Mouse (Mus musculus) megakaryocyte, adult 5-6 weeks (primary cell): ENCODE measurements around the gene Megf6. TPM values are rescaled to one million over a fixed set of nuclear protein-coding genes. Genes with fewer than 3 reads are reported as not detected.

Experiments
- ATAC-seq: 2 replicates; pipeline ENCODE4 v1.8.0; 2016; ENCODE audit warnings: mild to moderate bottlenecking, inconsistent platforms; ENCODE audit not compliant: poor library complexity, severe bottlenecking
- total RNA-seq, 2 experiments: library from RNA; stranded (forward) in 1 of 2; stranded (reverse) in 1 of 2; fragments of 153-499, 151-499 nt in 1 of 2; fragments of 221-1000, 200-1000 nt in 1 of 2; gene quantifications; 2 replicates each; pipeline versions ENCODE4 v1.2.3 to v1.2.4; 2015 to 2017

Megf6 gene
- total RNA-seq, 2 experiments from 2014 or later, result 0.04 TPM; not detected in 1

DNA sequence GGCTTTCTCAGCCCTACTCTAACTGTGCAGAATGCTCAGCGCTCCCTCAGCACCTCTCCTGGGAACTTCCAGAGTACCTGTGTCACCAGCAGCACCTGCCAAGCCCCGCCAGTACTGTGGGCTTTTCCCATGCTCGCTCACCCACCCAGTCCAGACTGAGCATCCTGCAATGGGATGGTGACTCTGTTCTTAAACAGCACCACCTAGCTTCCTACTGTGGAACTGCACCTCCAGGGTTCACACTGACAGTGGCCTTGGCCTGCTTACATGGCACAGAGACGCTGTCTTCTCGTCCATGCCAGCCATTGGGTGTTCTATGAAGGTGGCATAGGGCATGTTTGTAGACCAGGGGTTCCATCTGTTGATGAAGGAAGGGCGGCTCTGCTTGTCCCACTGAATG is 11.5 kb upstream of the Megf6 start:
- peak; percentile 59 for ATAC-seq

DNA sequence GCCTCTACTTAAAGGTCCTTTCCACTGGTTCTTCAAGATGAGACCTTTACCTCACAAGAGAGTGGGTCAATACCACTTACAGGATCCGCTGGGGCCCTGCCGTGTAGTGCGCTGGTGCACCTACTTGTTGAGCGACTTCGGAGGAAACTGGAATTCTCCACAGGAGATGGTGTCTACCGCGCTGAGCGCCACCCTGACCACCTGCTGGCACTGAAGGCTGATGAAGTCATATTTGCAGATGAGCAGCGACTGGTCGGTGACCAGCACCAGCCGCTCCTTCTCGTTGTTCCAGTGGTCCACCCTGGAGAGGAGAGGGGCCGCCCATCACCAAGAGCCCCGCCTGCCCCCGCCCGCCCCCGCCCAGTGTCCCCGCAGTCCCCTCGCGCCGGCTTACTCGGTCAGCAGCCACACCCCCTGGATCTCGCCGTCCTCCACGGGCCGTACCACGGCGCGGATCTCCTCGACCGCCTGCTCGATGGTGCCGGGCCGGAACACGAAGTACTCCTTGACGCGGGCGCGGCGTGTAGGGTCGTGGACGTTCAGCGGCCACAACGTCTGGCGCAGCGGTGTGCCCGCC is 10.5 kb upstream of the Megf6 start:
- peak; percentile 1; the same call in 1 of the 2 replicates for ATAC-seq

DNA sequence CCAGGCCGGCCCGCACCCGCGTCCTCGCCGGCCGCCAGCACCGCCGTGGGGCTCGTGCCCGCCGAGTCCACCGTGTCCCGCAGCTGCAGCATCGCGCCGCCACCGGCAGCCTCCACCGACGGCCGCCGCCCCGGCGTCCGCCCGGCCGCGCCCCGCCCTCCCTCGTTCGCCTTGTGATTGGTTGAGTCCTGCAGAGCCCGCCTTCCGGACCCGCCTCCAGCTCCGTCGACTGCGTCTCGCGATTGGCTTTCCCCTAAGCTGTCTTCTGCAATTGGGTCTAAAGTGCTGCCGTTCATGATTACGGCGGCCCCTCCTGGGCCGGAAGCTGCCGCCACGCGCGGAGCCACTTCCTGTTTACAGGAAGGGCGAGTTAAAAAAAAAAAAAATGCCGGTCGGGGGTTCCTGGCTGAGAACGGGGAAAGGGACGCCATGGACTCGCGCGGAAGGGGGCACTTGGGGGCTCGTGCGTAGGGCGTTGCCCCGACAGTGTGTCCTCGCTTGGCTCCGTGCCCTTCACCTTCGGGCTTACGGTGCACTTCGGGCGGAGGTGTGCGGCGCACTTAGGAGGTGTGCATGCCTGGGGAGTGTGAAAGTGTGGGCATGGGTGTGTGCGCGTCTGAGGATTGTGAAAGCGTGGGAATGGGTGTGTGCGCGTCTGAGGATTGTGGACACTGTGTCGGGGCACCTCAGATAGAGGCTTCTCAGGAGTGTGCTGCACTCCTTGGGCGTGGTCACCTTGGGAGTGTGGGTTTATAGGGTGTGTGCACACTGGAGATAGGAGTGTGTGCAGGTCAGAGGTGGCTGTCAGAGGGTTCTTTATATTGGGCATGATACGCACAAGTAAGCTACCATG is 9.8 kb upstream of the Megf6 start, which contains the start of gene Tprgl:
Tprgl (minus strand) TSS at position 129 of the 853 bp plus-strand sequence.
- ATAC-seq, result peak; percentile 87

DNA sequence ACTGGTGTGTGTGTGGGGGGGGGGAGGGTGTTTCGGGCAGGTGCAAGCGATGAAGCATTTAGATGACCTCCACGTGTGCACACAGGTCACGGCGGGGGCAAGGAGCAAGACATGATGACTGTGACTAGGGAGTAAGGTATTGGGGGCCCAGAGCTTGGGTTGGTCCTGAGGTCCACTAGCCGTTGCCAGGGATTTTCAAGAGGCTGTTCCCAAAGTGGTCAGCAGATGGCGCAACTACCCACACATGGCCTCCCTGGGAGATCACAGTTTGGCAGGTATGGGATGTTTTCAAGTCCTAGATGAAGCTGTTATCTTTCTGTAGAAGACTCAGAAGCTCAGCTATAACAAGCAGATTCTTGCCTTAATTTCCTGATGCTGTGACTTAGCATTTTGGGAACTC is 7.2 kb upstream of the Megf6 start:
- 0 out of 2 replicates have a peak, but pooled peaks have one; percentile 19 for ATAC-seq

DNA sequence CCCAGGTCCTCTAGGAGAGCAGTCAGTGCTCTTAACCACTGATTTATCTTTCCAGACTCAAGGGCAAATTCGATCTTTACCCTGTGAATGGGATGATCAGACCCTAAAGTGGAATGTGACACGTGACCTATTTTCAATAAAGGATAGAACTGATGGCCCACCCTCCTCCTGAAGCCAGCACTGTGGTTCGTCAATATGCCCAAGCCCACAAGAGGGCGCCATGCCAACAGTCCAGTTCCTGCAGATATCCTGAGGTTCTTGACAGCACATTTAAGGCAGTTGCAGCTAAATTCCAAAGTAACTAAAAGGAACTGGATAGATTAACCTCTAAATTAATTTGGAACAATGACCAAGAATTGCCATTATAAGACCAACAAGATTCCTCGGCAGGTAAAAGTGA is 3.5 kb upstream of the Megf6 start:
- ATAC-seq, result no peak

DNA sequence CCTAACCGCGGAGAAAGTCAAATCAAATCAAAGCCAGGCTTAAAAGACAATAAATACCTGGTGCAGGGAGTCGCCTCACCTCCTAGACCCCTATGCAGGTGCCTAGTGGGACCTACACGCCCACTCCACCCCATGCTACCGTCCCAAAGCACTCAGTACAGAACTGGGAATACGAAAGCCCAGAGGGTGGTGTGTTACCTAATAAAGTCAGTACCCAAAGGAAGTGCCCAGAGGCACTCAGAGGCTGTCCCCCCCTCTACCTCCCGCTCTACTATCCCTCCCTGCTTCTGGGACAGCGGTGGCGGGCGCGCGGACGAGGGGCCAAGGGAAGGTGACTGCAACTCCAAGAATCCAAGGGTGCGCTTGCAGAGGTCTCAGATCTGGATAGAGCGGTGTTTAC is 509 bp upstream of the Megf6 start:
- ATAC-seq, result 0 out of 2 replicates have a peak, but pooled peaks have one; percentile 8

DNA sequence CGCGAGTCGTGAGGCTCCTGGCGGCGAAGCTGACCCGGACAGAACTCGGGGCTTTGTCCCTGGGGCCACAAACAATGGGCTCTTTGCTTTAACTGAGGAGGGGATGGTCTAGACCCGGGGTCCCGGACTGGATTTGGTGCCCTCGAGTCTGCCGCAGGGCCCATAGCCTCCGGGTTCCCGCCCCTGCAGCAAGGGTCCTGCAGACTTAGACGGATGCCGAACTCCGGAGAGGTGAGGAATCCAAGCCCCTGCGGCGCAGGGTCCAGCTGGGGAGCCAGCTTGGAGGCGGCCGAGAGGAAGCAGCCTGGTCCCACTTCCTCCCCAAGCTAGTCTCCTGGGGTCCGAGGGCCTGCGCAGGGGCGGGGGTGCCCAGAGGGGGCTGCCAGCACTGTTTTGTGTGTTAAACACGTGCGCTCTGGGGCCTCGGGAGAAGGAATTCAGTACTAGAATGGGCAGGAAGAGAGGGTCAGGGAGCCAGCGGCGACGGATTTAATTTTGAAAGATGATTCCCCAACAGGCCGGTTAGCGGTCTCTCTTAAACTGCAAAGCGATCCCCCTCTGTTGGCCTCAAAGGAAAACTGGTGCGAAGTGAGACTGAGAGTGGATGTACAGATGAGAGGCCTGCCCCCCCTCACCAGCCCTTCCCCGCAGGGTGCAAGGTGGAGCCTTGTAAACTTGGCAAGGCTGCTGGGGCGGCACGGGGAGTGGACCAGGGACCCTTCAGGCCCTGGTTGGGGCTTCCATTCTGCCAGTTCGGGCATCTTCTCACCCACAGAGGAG is 811 bp downstream of the Megf6 start:
- no peak for ATAC-seq

DNA sequence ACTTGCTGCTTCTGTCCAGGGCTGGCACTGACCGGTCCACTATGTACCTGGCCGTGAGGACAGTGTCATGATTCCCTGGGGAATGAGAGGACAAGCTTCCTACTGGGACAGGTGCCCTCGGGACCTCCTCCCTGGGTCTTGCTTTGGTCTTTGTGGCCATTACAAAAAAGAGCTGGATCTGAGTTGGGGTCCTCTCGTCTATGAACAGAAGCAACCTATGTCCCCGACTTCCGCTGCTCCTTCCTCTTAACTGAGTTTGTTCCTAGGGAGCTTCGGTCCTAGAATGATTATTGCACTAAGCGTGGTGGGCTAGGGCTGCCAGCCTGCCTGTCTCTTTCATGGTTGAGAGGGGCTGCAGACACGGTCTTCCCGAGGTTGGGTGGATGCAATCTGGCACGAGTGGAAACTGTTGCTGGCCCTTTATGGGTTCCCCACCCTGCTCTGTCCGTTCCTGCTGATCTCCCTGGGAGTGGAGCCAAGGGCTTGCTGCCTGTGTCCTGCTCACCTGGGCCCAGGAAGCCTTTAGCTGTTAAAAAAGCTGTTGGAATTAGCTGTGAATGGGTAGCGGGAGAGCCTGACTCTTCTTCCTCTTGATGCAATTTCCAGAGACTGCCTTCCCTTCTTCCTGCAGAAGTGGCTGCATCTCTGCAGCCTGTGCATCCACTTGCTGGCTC is 1.5 kb downstream of the Megf6 start:
- no peak for ATAC-seq

DNA sequence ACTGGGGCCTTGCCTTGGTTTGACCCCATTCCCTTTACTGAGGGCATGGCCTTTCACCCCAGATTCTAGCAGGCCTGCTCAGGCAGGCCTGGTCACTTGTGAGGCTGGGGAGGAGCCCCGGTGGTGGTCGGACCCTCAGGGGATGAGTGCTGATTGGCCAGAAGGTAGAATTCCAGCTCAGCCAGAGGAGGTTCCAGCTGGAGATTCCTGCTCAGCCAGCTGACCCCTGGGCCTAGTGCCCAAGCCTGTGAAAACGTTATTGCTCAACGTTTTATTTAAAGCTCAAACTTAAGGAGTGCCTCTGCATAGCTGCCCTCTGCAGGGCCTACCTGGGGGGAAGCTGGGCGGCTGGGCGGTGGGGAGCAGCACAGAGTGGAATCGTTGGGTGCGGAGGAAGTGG is 6.7 kb downstream of the Megf6 start:
- no peak for ATAC-seq

DNA sequence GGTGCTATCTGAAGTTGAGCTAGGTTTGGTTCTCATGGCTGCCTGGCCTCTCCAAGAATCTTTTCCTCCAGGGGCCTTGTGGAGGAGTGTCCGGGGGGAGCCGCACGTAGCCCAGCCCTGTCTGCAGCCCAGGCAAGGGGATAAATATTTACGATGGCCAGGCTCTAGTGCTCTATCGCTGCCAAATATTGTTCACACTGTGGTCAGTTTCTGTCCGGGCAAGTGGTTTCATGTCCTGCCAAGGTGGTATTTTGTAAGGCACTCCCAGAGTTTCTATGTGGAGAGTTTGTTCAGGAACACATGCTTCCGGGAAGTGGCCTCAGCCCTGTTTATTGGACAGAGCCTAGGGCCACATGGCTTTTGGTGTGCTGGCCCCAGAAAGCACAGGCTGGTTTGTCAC is 10.5 kb downstream of the Megf6 start:
- no peak for ATAC-seq

DNA sequence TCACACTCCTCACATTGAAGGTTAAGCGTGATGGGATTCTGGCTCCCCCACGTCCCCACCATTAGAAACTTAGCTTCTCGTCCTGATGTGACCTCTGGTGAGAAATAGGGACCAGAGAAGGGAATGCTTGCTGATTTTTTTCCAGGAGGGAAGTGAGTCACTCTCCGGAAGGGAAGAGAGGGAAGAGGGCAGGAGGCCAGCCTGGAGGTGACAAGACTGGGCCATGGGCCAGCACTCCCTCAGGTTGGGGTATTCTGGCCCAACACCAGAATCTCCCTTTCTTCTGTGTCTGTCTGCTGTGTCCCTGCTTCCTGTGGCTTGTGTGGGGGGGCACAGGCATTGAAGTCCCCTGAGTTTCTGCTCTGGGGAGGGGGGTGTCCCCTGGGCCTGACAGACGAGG is 13.0 kb downstream of the Megf6 start:
- ATAC-seq, result no peak

DNA sequence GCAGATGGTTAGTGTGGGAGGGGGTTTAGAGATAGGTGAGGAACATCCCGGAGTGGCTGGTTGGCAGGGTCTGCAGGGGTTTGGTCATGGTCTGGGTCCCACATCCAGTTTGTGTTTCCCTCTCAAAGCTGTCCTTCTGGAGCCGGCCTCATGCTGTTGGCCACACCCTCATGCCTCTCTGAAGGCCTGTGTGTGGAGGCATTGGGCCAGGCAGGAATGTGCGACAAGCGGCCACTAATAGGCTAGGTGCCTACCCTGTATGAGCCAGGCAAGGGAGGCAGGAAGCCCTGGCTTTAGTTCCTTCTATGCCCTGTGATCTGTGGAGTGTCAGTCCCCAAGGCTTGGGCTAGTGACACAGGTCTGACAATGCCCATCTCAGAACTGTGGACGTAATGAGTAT is 14.5 kb downstream of the Megf6 start:
- ATAC-seq, result no peak

DNA sequence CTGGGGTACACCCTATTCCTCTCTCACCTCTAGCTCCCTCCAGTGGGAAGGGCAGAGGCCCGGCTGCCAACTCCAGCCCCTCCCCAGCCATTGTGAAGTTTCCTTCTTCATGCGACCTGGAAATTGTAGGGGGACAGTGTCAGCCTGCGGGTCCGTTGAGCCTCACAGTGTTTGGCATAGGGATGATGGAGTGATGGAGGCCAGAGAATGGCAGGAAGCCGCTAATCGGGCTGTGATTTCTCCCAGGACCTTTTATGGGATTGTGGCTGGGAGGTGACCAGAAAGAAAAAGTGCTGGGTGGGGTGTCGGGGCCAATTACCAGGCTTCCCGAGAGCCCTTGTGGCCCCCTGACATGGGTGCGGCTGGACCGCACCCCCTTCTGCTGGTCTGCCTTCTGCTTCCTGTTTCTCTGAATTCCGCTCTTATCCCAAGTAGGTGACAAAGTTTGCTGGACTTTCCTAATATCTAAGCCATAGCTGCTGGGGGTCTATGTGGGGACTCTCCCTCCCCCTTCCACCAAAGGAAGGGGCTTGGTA is 15.5 kb downstream of the Megf6 start:
- no peak for ATAC-seq

DNA sequence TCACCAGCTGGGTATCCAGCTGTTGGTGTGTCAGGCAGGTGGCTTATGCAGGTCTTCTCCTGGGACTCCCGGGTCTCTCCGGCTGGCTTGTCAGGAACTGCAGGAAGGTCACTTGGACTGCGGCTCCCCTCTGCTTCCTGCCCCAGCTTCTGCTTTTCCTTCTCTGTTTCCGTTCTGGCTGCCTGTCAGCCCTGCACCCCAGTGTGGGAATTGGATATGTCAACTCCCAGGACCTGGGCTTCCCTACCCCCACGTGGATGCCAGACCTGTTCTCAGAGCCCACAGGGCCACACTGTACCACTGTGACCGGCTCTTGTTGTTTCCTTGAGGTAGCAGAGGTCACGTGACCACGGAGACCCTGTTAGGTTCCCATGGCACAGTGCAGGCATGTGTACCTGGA is 18.4 kb downstream of the Megf6 start:
- ATAC-seq, result 0 out of 2 replicates have a peak, but pooled peaks have one; percentile 17

DNA sequence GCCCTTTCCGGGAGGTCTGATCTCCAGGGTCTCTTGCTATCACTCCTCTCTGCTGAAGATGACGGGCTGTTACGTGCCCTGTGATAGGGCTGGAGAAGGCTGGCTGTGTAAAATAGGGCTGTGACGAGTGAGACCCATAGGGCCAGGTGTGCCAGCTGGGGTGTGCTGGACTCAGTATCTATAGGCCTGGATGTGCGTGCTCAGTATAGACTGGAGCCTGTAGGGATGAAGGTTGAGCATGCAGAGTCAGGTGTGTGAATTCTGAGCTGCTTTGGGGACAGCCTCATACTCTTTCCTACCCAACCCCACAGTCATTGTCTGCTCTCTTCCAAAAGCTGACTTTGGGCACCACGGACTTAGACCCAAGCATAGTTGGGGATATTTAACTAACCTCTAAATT is 27.4 kb downstream of the Megf6 start:
- ATAC-seq, result no peak

DNA sequence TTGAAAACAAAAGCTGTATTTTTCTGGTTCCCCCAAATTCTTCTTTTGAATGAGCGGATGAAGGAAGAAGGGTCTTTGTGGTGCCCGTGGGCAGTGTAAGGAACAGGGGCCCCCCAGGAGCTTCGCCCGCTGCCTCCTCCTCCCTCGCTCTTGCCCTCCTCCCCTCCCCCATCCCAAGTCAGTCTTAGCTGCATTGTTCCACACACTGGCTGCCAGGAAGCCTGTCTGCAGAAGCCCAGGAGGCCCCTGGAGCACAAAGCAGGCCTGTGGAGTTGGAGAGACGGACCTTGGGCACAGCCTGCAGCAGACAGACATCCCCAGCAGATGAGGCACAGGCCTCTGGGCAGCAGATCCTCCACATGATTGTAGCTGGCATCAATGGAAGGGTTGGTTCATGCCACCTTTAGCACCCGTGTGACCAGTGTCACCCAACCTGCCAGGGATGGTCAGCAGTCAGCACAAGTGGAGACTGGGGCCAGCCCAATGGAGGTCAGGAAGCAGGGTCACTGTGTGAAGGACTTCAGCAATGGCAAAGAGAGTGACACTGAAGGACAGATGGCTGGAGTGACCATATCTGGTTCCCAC is 27.9 kb downstream of the Megf6 start:
- ATAC-seq, result no peak

DNA sequence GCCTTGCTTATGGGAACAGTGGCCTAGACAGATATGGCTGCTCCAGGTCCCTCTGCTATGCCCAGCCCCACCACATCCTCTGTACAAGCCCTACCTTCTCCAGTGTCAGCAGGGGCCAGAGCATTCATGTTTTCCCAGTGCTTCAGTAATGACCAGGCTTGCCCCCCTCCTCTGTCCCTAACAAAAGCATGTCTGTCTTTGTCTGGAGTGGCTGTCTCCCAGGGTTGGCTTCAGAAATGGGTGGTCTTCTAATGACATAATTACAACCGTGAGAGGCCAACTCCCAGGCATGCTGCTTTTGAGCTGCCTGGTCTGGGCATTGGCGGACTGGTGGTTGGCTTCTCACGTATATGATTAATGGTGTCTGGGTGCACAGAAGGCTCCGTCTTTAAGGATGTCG is 31.0 kb downstream of the Megf6 start:
- ATAC-seq, result no peak

DNA sequence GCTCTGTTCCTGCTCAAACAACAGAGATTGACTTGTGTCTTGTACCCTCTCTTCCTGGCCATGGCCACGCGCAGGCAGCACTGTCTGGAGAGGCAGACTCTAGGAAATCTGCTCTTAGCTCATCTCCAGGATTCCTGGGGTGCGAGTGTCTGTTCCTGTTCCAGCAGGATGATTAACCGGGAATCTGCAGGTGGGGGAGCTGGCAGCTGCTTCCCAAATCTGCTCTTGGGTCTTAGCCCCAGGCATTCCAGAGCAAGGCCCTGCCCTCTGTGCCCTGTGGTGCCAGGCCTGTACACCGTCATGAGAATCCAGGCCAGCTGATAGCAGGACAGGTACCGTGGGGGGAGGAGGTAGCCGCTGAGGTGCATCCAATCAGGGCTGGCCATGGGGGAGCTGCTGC is 34.0 kb downstream of the Megf6 start:
- no peak for ATAC-seq

DNA sequence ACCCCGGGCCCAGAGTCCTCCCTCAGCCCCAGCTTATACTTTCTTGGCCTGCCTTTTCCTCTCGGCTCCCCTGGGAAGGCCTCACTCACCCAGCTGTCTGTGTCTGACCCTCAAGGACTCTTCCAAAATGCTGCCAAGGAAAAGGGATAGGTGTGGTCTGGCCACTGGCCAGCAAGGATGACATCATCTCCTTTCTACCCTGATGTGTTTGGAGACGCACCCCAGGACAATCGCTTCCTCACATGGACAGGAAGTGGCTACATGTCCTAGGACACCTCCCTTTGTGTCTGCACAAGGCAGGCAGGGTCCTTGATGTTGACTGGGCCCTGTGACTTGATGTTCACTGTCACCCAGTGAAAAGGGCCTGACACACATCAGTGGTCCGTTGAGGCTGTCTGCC is 34.9 kb downstream of the Megf6 start:
- no peak for ATAC-seq

DNA sequence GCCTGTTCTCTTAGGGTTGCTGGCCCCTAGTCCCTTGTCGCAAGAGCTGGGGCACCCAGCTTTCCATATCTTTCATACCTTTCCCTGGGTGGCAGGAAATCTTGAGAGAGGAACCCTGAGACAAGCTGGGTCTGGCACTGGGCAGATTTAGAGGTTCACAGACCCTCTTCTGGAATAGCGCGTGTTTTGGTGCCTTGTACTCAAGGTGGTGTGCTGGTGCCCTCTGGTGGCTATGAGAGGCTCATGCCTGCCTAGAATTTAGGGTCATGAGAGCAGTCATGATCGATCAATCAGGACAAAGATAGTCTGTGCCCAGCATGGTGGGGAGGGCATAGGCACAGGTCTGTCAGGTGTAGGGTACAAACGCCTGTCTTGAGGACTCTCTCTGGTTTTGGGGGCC is 36.7 kb downstream of the Megf6 start:
- peak; percentile 56 for ATAC-seq
